Mouse (Mus musculus): ENCODE measurements around the gene 9230102O04Rik. TPM values are rescaled to one million over a fixed set of nuclear protein-coding genes. Genes with fewer than 3 reads are reported as not detected.
A peak's percentile ranks its signal among the peaks of the same experiment; 100 is the strongest.

The 9230102O04Rik gene
- total RNA-seq, 2 experiments from 2014 or later, result not detected

DNA sequence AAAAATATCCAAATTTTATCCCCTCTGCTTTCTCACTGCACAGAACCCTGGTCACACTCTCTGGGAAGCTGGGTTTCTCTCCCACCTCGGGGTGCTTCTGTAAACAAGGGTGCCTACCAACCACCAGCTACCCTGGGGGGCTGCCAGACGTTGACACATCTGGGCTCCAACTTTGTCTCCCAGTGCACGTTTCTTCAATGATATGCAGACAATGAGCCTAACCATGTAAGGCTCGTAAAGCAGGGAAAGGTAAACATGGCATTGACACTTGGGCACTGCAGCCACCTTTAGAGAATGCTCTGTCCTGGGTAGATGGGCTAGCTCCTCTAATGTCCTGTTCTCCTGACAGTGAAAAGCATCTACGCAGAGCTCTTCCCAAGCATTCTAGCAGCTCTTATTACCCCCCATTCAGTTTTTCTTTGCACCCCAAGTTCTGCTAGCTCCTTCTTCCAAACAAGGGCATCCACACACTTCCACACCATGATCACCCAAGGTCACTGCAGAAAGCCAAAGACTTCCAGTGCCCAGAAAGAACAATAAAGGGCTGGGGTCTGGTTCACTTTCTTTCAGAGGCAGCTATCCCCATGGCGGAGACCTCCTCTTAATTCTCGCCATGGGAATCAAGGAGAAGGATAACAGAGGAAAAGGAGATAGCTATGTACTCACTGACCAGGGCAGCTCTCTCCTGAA is 2.3 kb downstream of the 9230102O04Rik start:
- intact Hi-C loops (cut with DNase I), result loop anchor here (10.0 kb wide), 1 partner anchor 1132 kb away; no protein-coding TSS in a partner anchor
- DNase-seq, result no peak

DNA sequence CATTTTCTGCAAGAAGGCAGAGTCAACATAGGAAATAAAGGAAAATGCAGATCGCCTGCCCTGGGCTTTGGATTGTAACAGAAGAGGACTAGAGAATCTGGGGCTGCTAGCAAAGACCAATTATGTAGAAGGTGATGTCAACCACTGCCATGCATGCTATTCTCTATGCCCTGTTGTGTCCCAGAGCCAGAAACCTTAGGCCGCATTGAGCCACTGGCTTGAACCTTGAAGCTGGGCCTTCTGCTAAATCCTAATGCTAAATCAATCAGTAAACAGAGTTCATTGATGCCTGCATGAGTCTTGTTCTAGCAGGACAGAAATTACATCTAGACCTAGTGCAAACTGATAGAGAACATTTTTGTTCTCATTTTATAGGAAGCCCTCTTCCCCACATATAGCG is 3.3 kb downstream of the 9230102O04Rik start:
- DNase-seq, result no peak
- intact Hi-C loops (cut with DNase I), result loop anchor here (10.0 kb wide), 1 partner anchor 1131 kb away; no protein-coding TSS in a partner anchor

DNA sequence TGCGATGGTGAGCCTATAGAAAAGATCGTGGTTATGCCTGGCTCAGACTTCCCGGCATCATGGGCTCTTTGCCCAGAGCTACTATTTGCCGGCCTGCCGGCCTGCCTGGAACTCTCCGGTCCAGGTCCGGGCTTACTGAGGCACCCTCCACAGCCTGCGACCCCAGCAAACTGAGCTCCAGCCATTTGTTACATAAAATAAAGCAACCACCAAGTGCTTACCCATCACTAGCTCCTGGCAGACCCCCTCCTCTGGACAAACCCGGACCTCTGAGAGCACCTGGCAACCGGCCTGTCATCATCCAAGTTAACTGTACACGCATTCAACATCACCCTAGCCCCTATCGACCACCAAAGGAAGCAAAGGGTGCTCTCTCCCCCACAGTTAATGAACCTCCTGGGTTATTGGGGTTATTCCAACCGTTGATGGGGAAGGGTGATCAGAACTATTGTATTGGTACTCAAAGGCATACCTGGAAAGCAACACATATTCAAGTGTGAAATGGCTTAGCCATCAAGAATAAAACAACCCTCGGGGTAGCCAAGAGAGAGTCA is 4.0 kb downstream of the 9230102O04Rik start:
- intact Hi-C loops (cut with DNase I), result loop anchor here (10.0 kb wide), 1 partner anchor 1130 kb away; no protein-coding TSS in a partner anchor
- DNase-seq, result no peak

DNA sequence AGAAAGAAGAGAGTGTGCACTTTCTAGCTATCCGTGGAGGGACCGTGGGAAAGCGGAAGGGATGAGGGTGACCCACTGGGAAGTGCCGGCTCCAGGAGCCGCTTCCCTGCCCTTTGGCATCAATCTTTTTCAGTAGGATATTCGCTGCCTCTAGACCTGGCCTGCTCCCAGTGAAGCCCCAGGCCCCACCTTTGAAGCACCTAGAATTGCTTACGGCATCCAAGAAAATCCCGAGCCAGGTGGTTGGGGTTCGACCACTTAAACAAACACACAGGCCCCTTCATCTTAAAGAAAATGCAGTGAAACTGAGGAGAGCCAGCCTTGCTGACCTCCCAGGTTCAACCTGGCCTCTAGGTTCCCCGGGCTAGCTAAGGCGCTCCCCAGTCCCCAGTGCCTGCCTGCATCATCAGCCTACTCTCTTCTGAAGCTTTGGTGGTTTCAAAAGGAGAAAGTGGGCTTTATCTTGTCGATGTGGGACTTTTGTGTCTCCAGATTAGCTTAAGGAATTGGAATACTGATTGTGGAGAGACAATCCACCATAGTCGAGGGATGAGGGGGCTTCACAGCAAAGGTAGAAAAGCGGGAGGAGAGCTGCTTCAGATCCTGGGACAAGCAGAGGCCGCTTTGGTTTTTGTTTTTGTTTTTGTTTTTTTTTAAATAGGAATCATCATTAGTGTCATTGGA is 4.7 kb downstream of the 9230102O04Rik start:
- intact Hi-C loops (cut with DNase I), result loop anchor here (5.0 to 10.0 kb wide), 4 partner anchors 128 to 1207 kb away; no protein-coding TSS in a partner anchor
- DNase-seq, result no peak

DNA sequence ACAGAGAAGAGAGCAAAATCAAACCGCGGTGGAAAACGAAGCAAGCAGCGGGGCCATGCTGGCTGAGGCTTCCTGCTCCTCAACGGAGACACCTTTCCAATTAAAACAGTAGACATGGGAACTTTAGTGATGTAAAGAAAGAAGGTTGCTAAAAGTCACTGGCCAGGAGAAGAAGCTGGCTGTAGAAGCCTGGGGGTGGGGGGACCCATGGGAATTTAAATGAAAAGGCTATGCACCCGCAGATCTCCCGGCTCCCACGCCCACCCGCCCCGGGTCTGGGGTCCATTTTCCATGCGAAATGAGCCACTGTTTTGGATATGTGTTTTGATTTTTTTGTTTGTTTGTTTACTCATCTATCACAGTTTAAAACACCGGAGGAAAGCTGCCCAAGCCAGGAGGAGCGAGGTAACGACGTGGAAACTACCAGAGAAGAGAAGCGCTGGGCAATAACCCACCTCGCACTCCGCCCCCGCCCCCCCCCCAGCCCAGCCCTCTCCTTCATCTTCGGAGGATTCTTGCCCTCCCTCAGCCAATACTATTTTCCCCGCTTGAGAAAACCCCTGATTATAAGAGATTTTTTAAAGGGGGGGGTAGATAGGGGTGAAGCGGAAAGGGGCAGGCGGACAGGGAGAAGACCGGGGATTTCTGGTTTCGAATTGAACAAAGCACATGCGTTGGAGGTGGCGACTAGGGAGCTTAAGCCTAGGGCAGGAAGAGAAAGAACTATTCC is 5.4 kb downstream of the 9230102O04Rik start:
- DNase-seq, result no peak
- intact Hi-C loops (cut with DNase I), result loop anchor here (5.0 to 10.0 kb wide), 4 partner anchors 128 to 1207 kb away; no protein-coding TSS in a partner anchor

DNA sequence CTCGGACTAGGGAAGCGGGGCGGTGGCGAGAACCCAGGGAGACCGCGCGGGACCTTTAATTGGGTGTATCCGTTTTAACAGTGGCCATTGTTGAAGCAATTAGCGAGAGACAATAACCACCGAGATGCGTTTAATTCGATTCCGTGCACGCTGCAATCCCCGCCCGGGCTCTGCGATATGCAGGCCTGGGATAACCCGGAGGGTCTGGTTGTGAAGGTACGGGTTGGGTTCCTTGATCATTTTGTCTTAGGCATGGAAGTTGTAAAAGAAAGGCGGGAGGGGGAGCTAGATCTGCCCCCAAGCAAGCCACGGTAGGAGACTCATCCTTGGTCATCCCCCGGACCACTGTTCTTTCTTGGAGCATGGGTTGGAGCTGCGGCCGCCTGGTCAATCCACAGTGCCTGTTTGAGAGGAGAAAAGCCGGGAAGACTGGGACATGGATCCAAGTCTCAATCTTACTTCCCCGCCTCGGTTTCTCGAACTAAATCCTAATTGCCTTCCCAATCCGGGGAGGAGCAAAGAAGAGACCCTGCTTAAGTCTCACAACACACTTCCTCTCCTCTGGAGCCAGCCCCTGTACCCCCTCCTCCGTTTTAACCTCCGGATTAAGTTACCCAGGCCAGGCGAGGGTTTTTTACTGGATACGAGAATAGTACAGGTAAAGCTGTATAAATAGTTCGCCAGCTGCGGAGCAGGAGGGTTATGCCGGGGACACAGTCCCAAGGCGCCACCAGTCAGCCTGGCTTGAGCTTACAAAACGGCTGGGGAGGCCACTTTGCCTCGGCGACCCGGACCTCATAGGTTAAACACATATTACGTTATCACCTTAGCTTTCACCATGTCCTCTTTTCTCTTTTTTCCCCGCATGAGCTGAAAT is 6.2 kb downstream of the 9230102O04Rik start:
- DNase-seq, result no peak
- intact Hi-C loops (cut with DNase I), result loop anchor here (5.0 to 10.0 kb wide), 4 partner anchors 129 to 1206 kb away; no protein-coding TSS in a partner anchor

DNA sequence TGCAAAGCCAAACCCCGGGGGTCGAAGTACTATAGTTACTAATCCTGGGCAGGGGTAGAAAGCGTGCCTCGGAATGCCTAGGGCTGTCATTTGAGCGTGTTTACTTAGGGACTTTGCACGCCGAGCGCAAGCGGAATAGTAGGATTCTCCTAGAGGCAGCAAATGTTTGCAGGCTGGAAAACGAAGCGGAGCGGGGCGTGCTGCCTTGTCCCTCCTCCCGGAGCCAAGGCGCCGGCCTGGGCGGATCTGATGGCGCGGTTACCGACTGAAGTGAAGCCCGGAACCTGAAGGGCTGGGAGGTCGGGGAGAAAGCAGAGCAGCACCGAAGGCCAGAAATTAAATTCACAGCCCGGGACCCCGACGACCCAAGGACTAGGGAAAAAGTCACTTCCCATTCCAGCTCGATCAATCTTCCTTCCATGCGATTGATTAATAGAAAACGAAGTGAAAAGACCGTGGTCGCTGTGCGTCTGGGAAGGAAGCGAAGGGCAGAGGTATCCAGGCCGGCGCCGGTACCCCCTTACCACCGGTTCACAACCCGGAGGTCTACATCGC is 6.9 kb downstream of the 9230102O04Rik start:
- intact Hi-C loops (cut with DNase I), result loop anchor here (5.0 to 10.0 kb wide), 4 partner anchors 130 to 1205 kb away; no protein-coding TSS in a partner anchor
- no peak for DNase-seq

DNA sequence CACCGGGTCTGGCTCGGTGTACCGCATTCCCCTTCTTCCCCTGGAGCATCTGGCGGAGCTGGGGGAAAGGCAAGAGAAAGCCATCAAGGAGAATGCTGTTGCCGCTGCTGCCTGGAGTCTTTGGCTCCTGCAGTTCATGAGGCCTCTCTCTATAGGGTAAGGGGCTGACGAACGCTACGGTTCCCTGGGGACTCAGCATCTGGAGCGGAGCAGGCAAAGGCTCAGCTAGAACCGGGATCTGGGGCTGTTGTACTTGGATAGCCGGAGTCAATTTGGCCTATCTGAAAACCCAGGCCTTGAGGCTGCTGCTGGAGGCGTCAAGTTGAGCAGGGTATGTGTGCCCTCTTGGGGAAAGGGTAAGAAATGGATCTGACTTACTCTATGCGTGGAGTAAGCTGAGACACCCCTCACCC is 7.7 kb downstream of the 9230102O04Rik start:
- intact Hi-C loops (cut with DNase I), result loop anchor here (5.0 to 10.0 kb wide), 4 partner anchors 131 to 1204 kb away; no protein-coding TSS in a partner anchor

DNA sequence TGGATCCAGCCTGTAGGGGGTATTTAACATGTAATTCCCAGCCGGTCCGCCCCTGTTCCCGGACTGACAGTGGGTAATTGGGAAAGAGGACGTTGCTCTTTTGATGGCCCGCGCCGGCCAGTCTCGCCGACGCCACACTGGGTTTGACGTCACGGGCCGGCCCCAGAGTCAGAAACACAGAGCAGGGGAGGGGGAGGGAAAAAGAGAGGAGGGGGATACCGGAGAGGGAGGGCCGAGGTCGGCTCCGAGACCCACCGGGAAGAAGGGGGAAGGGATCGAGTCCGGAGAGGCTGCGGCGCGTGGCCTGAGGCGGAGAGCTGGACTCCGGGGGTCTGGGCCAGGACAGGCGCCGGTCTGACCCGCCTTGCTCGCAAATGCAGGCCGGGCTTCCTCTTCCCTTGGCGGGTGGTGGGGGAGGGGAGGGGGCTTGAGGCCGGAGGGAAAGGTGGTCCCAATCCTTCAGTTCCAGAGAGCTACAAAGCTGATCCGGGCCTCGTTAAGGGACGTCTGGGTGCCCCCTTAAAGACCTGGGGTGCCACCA is 8.2 kb downstream of the 9230102O04Rik start, which contains the start of gene 4930412O13Rik:
Gene 4930412O13Rik, plus strand, starts transcription at position 202 of the 541 bp plus-strand sequence.
- intact Hi-C loops (cut with DNase I), result loop anchor here (5.0 to 10.0 kb wide), 4 partner anchors 131 to 1204 kb away; no protein-coding TSS in a partner anchor
- DNase-seq, result no peak

More for the DNA sequence above, 7.7 kb downstream of the 9230102O04Rik start:
- DNase-seq, result no peak

DNA sequence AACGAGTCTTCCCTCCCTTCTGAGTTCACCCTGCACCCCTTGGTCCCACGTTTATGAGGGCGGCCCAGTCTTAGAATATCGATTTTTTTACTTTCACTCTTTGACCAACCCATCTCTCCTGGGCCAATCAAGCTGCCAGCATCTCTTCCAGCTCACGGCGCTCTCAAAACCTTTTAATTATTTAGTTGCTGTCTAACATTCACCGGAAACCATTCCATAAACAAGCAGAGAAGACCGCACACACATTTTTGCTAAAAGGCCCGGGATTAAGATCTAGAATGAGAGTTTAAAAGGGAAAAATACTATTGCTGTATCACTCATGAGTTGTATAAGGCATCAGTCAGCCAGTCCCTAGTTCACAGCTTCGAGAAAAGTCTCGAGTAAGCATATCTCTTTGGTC is 9.1 kb downstream of the 9230102O04Rik start:
- intact Hi-C loops (cut with DNase I), result loop anchor here (5.0 to 10.0 kb wide), 4 partner anchors 132 to 1203 kb away; no protein-coding TSS in a partner anchor
- DNase-seq, result no peak

DNA sequence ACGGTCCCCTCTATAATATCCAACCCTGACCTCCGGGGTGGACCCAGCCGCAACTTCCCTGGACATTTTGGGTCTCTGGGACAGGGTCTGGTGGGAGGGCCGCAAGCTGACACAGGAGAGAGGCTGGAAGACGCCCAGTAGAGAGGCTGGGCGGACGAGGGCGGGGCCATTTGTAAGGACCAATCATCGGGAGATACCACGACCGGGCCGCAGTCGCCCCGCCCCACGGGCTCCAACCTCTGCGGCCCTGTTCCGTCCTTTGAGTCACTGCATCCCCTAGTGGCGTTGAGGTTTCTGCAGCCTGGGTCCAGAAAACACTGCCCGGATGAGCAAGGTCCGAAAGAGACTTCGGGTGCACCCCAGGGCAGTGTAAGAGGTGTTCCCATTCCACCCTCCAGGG is 9.8 kb downstream of the 9230102O04Rik start:
- intact Hi-C loops (cut with DNase I), result no loop called here
- peak; percentile 92 for DNase-seq

DNA sequence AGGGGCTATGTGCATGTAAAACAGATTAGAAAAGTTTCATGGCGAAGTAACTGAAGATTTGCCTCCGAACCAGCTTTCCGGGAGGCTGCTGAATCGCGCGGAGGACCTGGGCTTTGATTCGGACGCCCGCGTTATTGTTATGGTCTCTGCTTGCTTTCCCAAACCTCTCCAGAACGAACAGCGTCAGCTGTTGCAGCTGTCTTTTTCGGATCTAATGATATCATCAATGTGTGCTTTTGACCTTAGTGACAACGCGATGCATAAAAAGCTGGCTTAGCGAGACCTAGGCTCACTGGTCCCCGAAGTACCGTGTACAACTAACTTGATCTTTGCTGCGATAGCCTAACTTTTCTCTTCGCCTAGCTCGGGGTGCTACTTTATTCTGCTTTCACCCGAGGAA is 10.2 kb downstream of the 9230102O04Rik start:
- intact Hi-C loops (cut with DNase I), result no loop called here
- DNase-seq, result no peak

DNA sequence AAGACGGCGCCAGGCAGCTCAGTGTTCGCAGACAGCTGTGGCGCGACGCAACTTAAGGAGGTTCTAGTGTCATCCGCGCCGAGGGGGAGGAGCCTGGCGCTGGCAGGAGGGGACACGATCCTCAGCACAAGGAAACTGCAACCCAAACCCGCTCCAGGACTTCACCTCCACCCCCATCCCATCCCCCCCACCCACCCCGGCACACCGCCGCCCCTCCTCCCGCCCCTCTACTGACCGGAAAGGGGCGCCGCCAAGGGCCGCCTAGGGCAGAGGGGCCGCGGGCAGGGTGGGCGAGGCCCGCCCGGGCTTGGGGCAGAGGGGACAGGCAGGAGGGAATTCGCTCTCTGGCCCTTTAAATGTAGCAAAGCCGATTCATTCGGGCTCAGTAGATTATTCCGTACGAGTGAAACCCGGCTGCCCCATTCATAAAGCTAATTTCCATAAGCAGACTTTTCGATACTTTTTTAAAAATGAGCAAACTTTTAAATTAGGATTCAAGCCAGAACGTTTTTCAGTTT is 10.7 kb downstream of the 9230102O04Rik start:
- no peak for DNase-seq
- intact Hi-C loops (cut with DNase I), result no loop called here

DNA sequence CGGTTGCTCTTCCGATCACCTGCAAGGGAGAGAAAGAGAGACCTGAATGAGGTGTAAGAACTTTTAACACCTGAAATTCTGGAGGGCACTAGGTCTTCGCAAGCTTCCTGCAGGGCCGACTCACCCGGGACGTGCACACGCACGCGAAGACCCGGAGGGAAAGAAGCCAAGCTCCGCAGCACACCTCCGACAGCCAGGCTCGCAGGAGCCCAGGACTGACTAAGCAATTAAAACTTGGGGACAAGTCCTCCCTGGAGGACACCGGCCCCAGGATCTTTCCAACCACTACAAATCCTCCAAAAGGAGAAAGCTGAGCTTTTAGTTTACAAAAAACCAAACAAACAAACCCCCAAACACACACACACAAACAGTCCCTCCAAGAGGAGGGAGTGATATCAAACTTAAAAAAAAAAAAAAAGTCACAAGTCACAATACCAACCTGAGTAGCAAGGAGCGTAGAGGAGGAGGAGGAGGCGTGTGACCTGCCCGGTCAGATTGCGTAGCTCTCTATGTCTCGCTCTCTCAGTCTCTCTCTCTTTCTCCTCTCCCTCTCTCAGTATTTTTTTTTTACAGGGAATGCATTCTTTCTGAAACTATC is 11.3 kb downstream of the 9230102O04Rik start:
- DNase-seq, result no peak
- intact Hi-C loops (cut with DNase I), result no loop called here

DNA sequence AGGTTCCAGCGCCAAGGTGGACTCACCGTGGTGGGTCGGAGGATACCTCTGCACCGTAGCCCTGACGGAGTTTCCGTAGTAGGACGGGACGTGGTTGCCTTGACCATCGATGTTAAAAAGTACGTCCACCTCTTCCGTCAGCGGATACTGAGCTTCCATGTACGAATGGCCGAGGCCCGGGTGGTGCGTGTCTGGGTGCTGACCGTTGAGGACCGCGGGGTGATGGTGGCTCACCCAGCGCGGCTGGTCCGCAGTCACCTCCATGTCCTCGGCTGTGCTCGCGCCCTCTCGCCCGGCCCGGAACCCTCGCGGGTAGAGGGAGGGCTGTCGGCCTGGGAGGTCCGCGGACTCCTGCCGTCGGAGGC is 12.0 kb downstream of the 9230102O04Rik start:
- intact Hi-C loops (cut with DNase I), result no loop called here
- DNase-seq, result no peak

DNA sequence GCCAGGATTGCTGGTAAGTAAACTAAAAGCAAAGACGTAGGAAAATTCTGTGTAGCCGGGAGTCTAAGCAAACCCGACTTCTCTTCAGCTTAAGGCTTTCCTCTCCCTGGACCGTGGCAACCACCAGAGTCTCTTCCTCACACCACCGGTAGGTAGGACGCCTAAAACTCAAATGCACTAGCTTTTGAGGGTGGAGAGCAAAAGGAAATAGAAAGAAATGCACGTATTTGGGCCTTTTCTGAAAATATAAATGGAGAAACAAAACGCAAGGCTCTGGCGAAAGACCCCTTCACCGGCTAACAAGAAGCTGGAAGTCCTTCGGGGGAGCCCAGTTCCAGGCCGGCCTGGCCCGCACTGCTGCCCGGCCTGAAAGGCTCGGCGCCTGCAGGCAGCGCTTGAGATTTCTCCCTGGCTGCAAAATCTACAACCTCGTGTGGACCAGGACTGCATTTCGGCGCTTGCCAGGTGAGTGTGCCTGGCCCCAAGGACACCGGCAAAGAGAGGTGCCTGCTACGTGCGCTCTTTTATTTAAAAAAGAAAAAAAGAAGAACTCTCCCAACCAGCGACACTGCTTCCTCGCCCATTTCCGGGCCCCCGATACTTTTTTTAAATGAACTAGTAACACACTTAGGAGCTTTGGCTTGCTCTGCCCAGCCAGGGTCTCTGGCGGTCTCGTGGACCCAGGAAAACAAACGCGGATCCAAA is 12.6 kb downstream of the 9230102O04Rik start:
- intact Hi-C loops (cut with DNase I), result no loop called here

DNA sequence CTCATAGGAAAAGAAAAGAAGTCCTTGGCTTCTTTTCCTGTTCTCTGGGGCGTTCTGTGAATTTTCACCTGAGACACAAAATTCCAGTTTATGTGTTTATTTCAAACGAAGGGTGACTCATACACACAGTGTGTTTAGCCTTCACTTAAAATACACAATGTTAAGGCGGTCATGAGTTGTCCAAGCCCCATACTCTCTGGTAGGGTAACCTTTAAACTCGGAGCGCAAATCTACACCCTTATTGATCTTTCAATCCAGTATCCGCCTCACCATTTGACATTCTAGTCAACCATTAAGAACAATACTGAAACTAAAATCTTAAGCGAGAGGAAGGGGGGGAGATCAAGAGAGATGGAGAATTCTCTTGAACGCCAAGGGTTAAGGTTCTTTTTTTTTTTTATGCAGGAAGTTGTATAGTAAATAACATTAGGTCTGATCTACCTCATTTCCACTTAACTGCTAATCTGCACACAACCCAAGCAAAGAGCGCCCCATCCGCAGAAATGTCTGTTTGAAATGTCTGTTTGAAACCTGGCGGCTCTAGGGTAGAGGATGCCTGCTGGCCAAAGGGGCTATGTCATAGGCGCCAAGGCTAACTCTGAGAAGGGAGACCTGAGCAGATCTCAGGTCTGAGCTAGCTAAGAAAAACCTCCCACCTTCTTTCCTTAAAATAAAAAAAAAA is 13.5 kb downstream of the 9230102O04Rik start:
- DNase-seq, result no peak
- intact Hi-C loops (cut with DNase I), result no loop called here

More for the DNA sequence above, 12.6 kb downstream of the 9230102O04Rik start:
- no peak for DNase-seq

Measured in left cerebral cortex, postnatal 4 days (tissue).